Mouse (Mus musculus) stomach, postnatal 0 days (tissue): ENCODE results near the gene Rgs8.

Source experiments
- CTCF ChIP-seq: IDR thresholded peaks from 2 replicates; pipeline ENCODE4 v1.5.1; 2016; ENCODE audit warnings: antibody characterized with exemption, low read depth, mild to moderate bottlenecking, moderate library complexity
- EP300 ChIP-seq: optimal IDR thresholded peaks from 2 replicates; pipeline ENCODE3; 2016; ENCODE audit warnings: antibody characterized with exemption

DNA sequence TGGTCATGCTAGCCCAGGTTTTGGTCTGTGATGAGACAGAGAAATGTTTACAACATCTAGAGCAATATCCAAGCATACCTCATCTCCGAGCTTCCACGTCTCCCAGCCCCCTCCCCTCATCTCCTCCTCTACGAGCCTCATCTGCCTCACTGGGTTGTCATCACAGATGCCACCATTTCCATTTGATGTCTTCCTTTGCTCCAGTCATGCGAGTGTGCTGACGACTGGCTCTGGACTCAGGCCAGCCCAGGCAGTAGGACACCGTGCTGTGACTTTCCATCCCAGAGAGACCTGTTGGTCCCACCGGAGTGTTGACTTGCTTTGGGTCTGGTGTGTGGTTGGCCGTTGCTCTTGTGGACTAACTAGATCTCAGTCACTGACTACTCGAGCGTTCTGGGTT is 42.6 kb downstream of the Rgs8 start:
- TF ChIP-seq CTCF (no peak), EP300 (no peak)
